Mouse (Mus musculus): ENCODE measurements around the gene Fem1b. TPM values are rescaled to one million over a fixed set of nuclear protein-coding genes. Genes with fewer than 3 reads are reported as not detected.
A peak's percentile ranks its signal among the peaks of the same experiment; 100 is the strongest.
"Not testable (repeated sequence)": the region's sequence is repeated elsewhere in the genome, so short reads cannot be mapped to it uniquely, and the experiment has no call there.

Gene Fem1b
- total RNA-seq (2017), result 21.5 and 22.7 TPM in 2 replicates

- peak; percentile 81 for ATAC-seq (ENCODE audit: extremely low read depth, insufficient number of reproducible peaks, low FRiP score, poor library complexity, severe bottlenecking)
These were observed at the start of gene Fem1b for GRCm38 (mm10) chr9:62811516-62812121. TSS of gene Fem1b (minus strand) at chr9:62811934.

GRCm38 (mm10) chr9:62860866-62861265 lies 49.1 kb upstream of the Fem1b start:
- ATAC-seq (ENCODE audit: extremely low read depth, insufficient number of reproducible peaks, low FRiP score, poor library complexity, severe bottlenecking), result no peak

- ATAC-seq (ENCODE audit: extremely low read depth, insufficient number of reproducible peaks, low FRiP score, poor library complexity, severe bottlenecking), result not testable (repeated sequence)
These were observed 48.4 kb upstream of the Fem1b start for GRCm38 (mm10) chr9:62860102-62860501.

- ATAC-seq (ENCODE audit: extremely low read depth, insufficient number of reproducible peaks, low FRiP score, poor library complexity, severe bottlenecking), result no peak
These were observed 46.7 kb upstream of the Fem1b start for GRCm38 (mm10) chr9:62858266-62859019.

GRCm38 (mm10) chr9:62857719-62858261 lies 46.1 kb upstream of the Fem1b start, which contains the start of gene Calml4:
TSS of gene Calml4 (plus strand) at chr9:62858080.
- ATAC-seq (ENCODE audit: extremely low read depth, insufficient number of reproducible peaks, low FRiP score, poor library complexity, severe bottlenecking), result no peak

- no peak for ATAC-seq (ENCODE audit: extremely low read depth, insufficient number of reproducible peaks, low FRiP score, poor library complexity, severe bottlenecking)
These were observed 45.5 kb upstream of the Fem1b start for GRCm38 (mm10) chr9:62857216-62857615.

GRCm38 (mm10) chr9:62854483-62854882 lies 42.7 kb upstream of the Fem1b start:
- no peak for ATAC-seq (ENCODE audit: extremely low read depth, insufficient number of reproducible peaks, low FRiP score, poor library complexity, severe bottlenecking)

- ATAC-seq (ENCODE audit: extremely low read depth, insufficient number of reproducible peaks, low FRiP score, poor library complexity, severe bottlenecking), result no peak
These were observed 39.8 kb upstream of the Fem1b start for GRCm38 (mm10) chr9:62851571-62851970.

- no peak for ATAC-seq (ENCODE audit: extremely low read depth, insufficient number of reproducible peaks, low FRiP score, poor library complexity, severe bottlenecking)
These were observed 36.9 kb upstream of the Fem1b start for GRCm38 (mm10) chr9:62848641-62849040.

GRCm38 (mm10) chr9:62847694-62848093 lies 36.0 kb upstream of the Fem1b start:
- ATAC-seq (ENCODE audit: extremely low read depth, insufficient number of reproducible peaks, low FRiP score, poor library complexity, severe bottlenecking), result peak; percentile 75

- ATAC-seq (ENCODE audit: extremely low read depth, insufficient number of reproducible peaks, low FRiP score, poor library complexity, severe bottlenecking), result no peak
These were observed 32.7 kb upstream of the Fem1b start for GRCm38 (mm10) chr9:62844461-62844860.

GRCm38 (mm10) chr9:62843356-62844024 lies 31.8 kb upstream of the Fem1b start:
- no peak for ATAC-seq (ENCODE audit: extremely low read depth, insufficient number of reproducible peaks, low FRiP score, poor library complexity, severe bottlenecking)

GRCm38 (mm10) chr9:62839172-62839770 lies 27.5 kb upstream of the Fem1b start:
- ATAC-seq (ENCODE audit: extremely low read depth, insufficient number of reproducible peaks, low FRiP score, poor library complexity, severe bottlenecking), result no peak

GRCm38 (mm10) chr9:62838506-62839171 lies 26.9 kb upstream of the Fem1b start, which contains the start of gene Cln6:
TSS of gene Cln6 (plus strand) at chr9:62838785.
- peak; percentile 63 for ATAC-seq (ENCODE audit: extremely low read depth, insufficient number of reproducible peaks, low FRiP score, poor library complexity, severe bottlenecking)

- no peak for ATAC-seq (ENCODE audit: extremely low read depth, insufficient number of reproducible peaks, low FRiP score, poor library complexity, severe bottlenecking)
These were observed 26.4 kb upstream of the Fem1b start for GRCm38 (mm10) chr9:62838146-62838505.

- ATAC-seq (ENCODE audit: extremely low read depth, insufficient number of reproducible peaks, low FRiP score, poor library complexity, severe bottlenecking), result no peak
These were observed 25.9 kb upstream of the Fem1b start for GRCm38 (mm10) chr9:62837611-62838010.

- no peak for ATAC-seq (ENCODE audit: extremely low read depth, insufficient number of reproducible peaks, low FRiP score, poor library complexity, severe bottlenecking)
These were observed 24.1 kb upstream of the Fem1b start for GRCm38 (mm10) chr9:62835705-62836446.

- ATAC-seq (ENCODE audit: extremely low read depth, insufficient number of reproducible peaks, low FRiP score, poor library complexity, severe bottlenecking), result no peak
These were observed 23.2 kb upstream of the Fem1b start for GRCm38 (mm10) chr9:62834906-62835305.

Measured in neutrophil, adult 5-6 weeks (primary cell).